Mouse (Mus musculus) liver, embryonic 14.5 days (tissue): Measurements from ENCODE around the gene Tmem262.

Source experiments
- CTCF ChIP-seq: IDR thresholded peaks from 2 replicates; pipeline ENCODE4 v1.5.1; 2016; ENCODE audit warnings: antibody characterized with exemption, low read depth, control low read depth
- EP300 ChIP-seq: IDR thresholded peaks from 2 replicates; pipeline ENCODE4 v1.6.1; 2016; ENCODE audit warnings: antibody characterized with exemption, low read depth

DNA sequence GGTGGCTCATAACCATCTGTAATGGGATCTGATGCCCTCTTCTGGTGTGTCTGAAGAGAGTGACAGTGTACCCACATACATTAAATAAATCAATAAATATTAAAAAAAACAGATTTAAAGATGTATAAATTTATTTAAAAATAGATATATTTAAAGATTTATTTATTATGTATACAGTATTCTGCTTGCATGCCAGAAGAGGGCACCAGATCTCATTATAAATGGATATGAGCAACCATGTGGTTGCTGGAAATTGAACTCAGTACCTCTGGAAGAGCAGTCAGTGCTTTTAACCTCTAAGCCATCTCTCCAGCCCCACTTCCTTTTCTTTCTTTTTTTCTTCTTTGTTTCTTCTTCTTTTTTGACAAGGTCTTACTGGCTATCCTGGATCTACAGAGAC, 39.8 kb upstream of the Tmem262 start:
- TF ChIP-seq CTCF (peak; percentile 24; the same call in 1 of the 2 replicates), EP300 (no peak)
